Mouse (Mus musculus): ENCODE results near the gene Mmp11. TPM values are rescaled to one million over a fixed set of nuclear protein-coding genes. Genes with fewer than 3 reads are reported as not detected.

Gene Mmp11
- polyA plus RNA-seq, 1 experiment = 9.3 TPM

GRCm38 (mm10) chr10:75954381-75954811, 18.1 kb upstream of the Mmp11 start, which contains the start of gene Gm5134:
Gene Gm5134 (plus strand): TSS chr10:75954514.
- peaks cover 19% of the 10 kb centered on the region for H3K4me1 ChIP-seq (replicated peaks; ENCODE audit: control insufficient read depth, insufficient read depth, low read length)
- H3K4me3 ChIP-seq (ENCODE audit: control insufficient read depth, insufficient read depth, low read length) = peak within 1 kb of the TSS; percentile 88
- peak; percentile 42 for DNase-seq
- H3K27me3 ChIP-seq (ENCODE audit: control insufficient read depth, insufficient read depth, low read length) = no peaks in the 10 kb centered on the region
- TF ChIP-seq CTCF (IDR thresholded peaks at IDR 0.05; ENCODE audit: borderline replicate concordance, control insufficient read depth, extremely low read depth, insufficient read depth, low read length, poor library complexity) = no peak
- TF ChIP-seq POLR2A (IDR thresholded peaks at IDR 0.05; ENCODE audit: control insufficient read depth, extremely low read depth, insufficient read depth, low read length, poor library complexity) = no peak
- H3K36me3 ChIP-seq (ENCODE audit: control insufficient read depth, insufficient read depth, low read length) = no peaks in the 10 kb centered on the region
- 23% methylated on average over 20 of the region's 20 CpGs for WGBS
- peak within 1 kb of the TSS; percentile 32; the same call in 1 of the 2 replicates for H3K27ac ChIP-seq (ENCODE audit: control insufficient read depth, insufficient read depth, low read length)

- DNase-seq = peak; percentile 38
- WGBS = 3% methylated on average over 13 of the region's 13 CpGs
These were observed 15.2 kb upstream of the Mmp11 start for GRCm38 (mm10) chr10:75951424-75952050.

GRCm38 (mm10) chr10:75950791-75951210, 14.5 kb upstream of the Mmp11 start:
- Histone ChIP-seq H3K4me3 (ENCODE audit: control insufficient read depth, insufficient read depth, low read length) (peak overlapping the region; percentile 33), H3K36me3 (ENCODE audit: control insufficient read depth, insufficient read depth, low read length) (no peaks in the 10 kb centered on the region), H3K4me1 (replicated peaks; ENCODE audit: control insufficient read depth, insufficient read depth, low read length) (peaks cover 19% of the 10 kb centered on the region), H3K27me3 (ENCODE audit: control insufficient read depth, insufficient read depth, low read length) (no peaks in the 10 kb centered on the region), H3K27ac (ENCODE audit: control insufficient read depth, insufficient read depth, low read length) (no peak overlapping the region)
- WGBS = 25% methylated on average over 23 of the region's 23 CpGs
- peak; percentile 32 for DNase-seq
- TF ChIP-seq POLR2A (IDR thresholded peaks at IDR 0.05; ENCODE audit: control insufficient read depth, extremely low read depth, insufficient read depth, low read length, poor library complexity) = no peak
- no peak for TF ChIP-seq CTCF (IDR thresholded peaks at IDR 0.05; ENCODE audit: borderline replicate concordance, control insufficient read depth, extremely low read depth, insufficient read depth, low read length, poor library complexity)

More at GRCm38 (mm10) chr10:75951424-75952050, 15.2 kb upstream of the Mmp11 start:
- peaks cover 19% of the 10 kb centered on the region for H3K4me1 ChIP-seq (replicated peaks; ENCODE audit: control insufficient read depth, insufficient read depth, low read length)
- no peaks in the 10 kb centered on the region for H3K36me3 ChIP-seq (ENCODE audit: control insufficient read depth, insufficient read depth, low read length)
- no peak overlapping the region for H3K27ac ChIP-seq (ENCODE audit: control insufficient read depth, insufficient read depth, low read length)
- no peak for TF ChIP-seq CTCF (IDR thresholded peaks at IDR 0.05; ENCODE audit: borderline replicate concordance, control insufficient read depth, extremely low read depth, insufficient read depth, low read length, poor library complexity)
- no peak for TF ChIP-seq POLR2A (IDR thresholded peaks at IDR 0.05; ENCODE audit: control insufficient read depth, extremely low read depth, insufficient read depth, low read length, poor library complexity)
- no peaks in the 10 kb centered on the region for H3K27me3 ChIP-seq (ENCODE audit: control insufficient read depth, insufficient read depth, low read length)
- peak overlapping the region; percentile 33 for H3K4me3 ChIP-seq (ENCODE audit: control insufficient read depth, insufficient read depth, low read length)

GRCm38 (mm10) chr10:75949053-75950045, 13.1 kb upstream of the Mmp11 start:
- H3K27me3 ChIP-seq (ENCODE audit: control insufficient read depth, insufficient read depth, low read length) = no peaks in the 10 kb centered on the region
- H3K27ac ChIP-seq (ENCODE audit: control insufficient read depth, insufficient read depth, low read length) = no peak overlapping the region
- WGBS = 76% methylated on average over 22 of the region's 22 CpGs
- H3K4me1 ChIP-seq (replicated peaks; ENCODE audit: control insufficient read depth, insufficient read depth, low read length) = peaks cover 15% of the 10 kb centered on the region
- no peak for TF ChIP-seq CTCF (IDR thresholded peaks at IDR 0.05; ENCODE audit: borderline replicate concordance, control insufficient read depth, extremely low read depth, insufficient read depth, low read length, poor library complexity)
- TF ChIP-seq POLR2A (IDR thresholded peaks at IDR 0.05; ENCODE audit: control insufficient read depth, extremely low read depth, insufficient read depth, low read length, poor library complexity) = no peak
- H3K4me3 ChIP-seq (ENCODE audit: control insufficient read depth, insufficient read depth, low read length) = no peak overlapping the region
- no peak for DNase-seq
- no peaks in the 10 kb centered on the region for H3K36me3 ChIP-seq (ENCODE audit: control insufficient read depth, insufficient read depth, low read length)

GRCm38 (mm10) chr10:75948079-75948478, 11.8 kb upstream of the Mmp11 start:
- 74% methylated on average over 5 of the region's 5 CpGs for WGBS
- TF ChIP-seq CTCF (IDR thresholded peaks at IDR 0.05; ENCODE audit: borderline replicate concordance, control insufficient read depth, extremely low read depth, insufficient read depth, low read length, poor library complexity) (no peak), POLR2A (IDR thresholded peaks at IDR 0.05; ENCODE audit: control insufficient read depth, extremely low read depth, insufficient read depth, low read length, poor library complexity) (no peak)
- H3K4me1 ChIP-seq (replicated peaks; ENCODE audit: control insufficient read depth, insufficient read depth, low read length) = peaks cover 10% of the 10 kb centered on the region
- no peak overlapping the region for H3K27ac ChIP-seq (ENCODE audit: control insufficient read depth, insufficient read depth, low read length)
- no peaks in the 10 kb centered on the region for H3K27me3 ChIP-seq (ENCODE audit: control insufficient read depth, insufficient read depth, low read length)
- no peaks in the 10 kb centered on the region for H3K36me3 ChIP-seq (ENCODE audit: control insufficient read depth, insufficient read depth, low read length)
- no peak overlapping the region for H3K4me3 ChIP-seq (ENCODE audit: control insufficient read depth, insufficient read depth, low read length)
- DNase-seq = no peak

- Histone ChIP-seq H3K4me3 (ENCODE audit: control insufficient read depth, insufficient read depth, low read length) (no peak overlapping the region), H3K4me1 (replicated peaks; ENCODE audit: control insufficient read depth, insufficient read depth, low read length) (peaks cover 4% of the 10 kb centered on the region), H3K27ac (ENCODE audit: control insufficient read depth, insufficient read depth, low read length) (no peak overlapping the region), H3K27me3 (ENCODE audit: control insufficient read depth, insufficient read depth, low read length) (no peaks in the 10 kb centered on the region), H3K36me3 (ENCODE audit: control insufficient read depth, insufficient read depth, low read length) (no peaks in the 10 kb centered on the region)
- 84% methylated on average over 7 of the region's 7 CpGs for WGBS
- DNase-seq = no peak
- TF ChIP-seq CTCF (IDR thresholded peaks at IDR 0.05; ENCODE audit: borderline replicate concordance, control insufficient read depth, extremely low read depth, insufficient read depth, low read length, poor library complexity) (no peak), POLR2A (IDR thresholded peaks at IDR 0.05; ENCODE audit: control insufficient read depth, extremely low read depth, insufficient read depth, low read length, poor library complexity) (no peak)
These were observed 9.6 kb upstream of the Mmp11 start for GRCm38 (mm10) chr10:75945896-75946295.
